Mouse (Mus musculus) neural tube, embryonic 12.5 days (tissue): ENCODE data around the gene Thada. TPM values are rescaled to one million over a fixed set of nuclear protein-coding genes. Genes with fewer than 3 reads are reported as not detected.

Experiments used
- ATAC-seq: fragments of 200-750 bp; cut with Nextera tagmentation; 2 replicates; pipeline ENCODE4 v1.8.0; 2017; ENCODE audit warnings: low read depth, mild to moderate bottlenecking, moderate TSS enrichment, moderate library complexity; ENCODE audit not compliant: low FRiP score
- H3K27ac ChIP-seq: fragments of 300-500 bp; sonication (generic); 2 replicates; pipeline ENCODE4 v1.5.1; 2016
- H3K27me3 ChIP-seq: fragments of 300-500 bp; sonication (generic); replicated peaks from 2 replicates; pipeline ENCODE4 v1.6.1; 2016; ENCODE audit warnings: mild to moderate bottlenecking
- H3K36me3 ChIP-seq: fragments of 300-500 bp; sonication (generic); 2 replicates; pipeline ENCODE4 v1.6.1; 2016; ENCODE audit warnings: mild to moderate bottlenecking
- H3K4me1 ChIP-seq: fragments of 300-500 bp; sonication (generic); 2 replicates; pipeline ENCODE4 v1.6.1; 2016
- H3K4me2 ChIP-seq: fragments of 300-500 bp; sonication (generic); replicated peaks from 2 replicates; pipeline ENCODE4 v1.6.1; 2016; ENCODE audit warnings: mild to moderate bottlenecking
- H3K4me3 ChIP-seq: fragments of 300-500 bp; sonication (generic); 2 replicates; pipeline ENCODE4 v1.5.1; 2016
- H3K9ac ChIP-seq: fragments of 300-500 bp; sonication (generic); 2 replicates; pipeline ENCODE4 v1.6.1; 2016; ENCODE audit warnings: mild to moderate bottlenecking
- H3K9me3 ChIP-seq: fragments of 300-500 bp; sonication (generic); 2 replicates; pipeline ENCODE4 v1.6.1; 2016; ENCODE audit warnings: mild to moderate bottlenecking
- WGBS: fragments of 180-500 bp; shearing (Covaris S2); methylation state at CpG from one replicate; pipeline ENCODE4 v1.1.7; 2016; 5-methylcytosine and 5-hydroxymethylcytosine counted together
- polyA plus RNA-seq: library from polyadenylated mRNA; unstranded; fragments of >200 nt; fragmentation: Nextera tagmentation; extraction: Ambion mirVana; gene quantifications from 2 replicates; pipeline ENCODE4 v1.2.1, GENCODE M21; 2016

Thada gene
- polyA plus RNA-seq, 1 experiment from 2014 or later, result 9.2 TPM

DNA sequence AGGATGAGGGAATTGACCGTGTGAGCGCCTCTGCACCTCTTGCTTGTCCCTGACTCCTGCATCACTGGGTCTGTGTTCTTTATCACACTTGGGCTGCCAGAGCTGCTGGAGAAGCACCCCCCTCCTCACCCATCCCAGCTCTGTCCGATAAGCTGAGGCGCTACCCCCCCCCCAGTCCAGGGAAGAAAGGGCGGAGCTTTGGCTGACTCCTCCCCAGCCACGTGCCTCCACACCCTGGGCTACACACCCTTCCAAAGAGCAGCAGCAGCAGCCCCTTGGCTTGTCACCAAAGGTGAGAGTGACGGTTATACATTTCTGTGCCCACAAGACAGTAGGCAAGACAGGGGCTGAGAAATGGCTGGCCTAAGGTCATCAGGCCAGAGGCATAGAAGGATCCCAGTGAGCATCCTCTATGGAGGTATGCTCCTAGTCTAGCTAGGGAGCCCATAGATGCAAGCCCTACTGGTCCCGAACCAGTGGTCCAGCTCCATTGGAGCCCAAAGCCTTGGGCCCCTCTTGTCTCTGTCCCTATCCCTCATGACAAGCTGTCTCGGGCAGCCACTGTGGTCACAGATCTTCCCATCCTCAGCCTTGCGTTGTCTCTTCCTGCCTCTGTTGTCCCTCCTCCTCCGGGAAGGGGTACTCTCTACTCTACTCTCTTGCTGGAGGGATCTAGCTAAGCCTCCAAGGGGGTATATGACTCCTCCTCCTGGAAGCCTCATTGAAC lies 311.5 kb downstream of the Thada start:
- no peaks in the 10 kb centered on the region for H3K36me3 ChIP-seq
- H3K27ac ChIP-seq, result no peak overlapping the region
- no peak for ATAC-seq
- peaks cover 18% of the 10 kb centered on the region; the same call in 1 of the 2 replicates for H3K27me3 ChIP-seq
- no peak overlapping the region for H3K9ac ChIP-seq
- WGBS, result 84% methylated on average over 11 of the region's 11 CpGs
- H3K4me1 ChIP-seq, result peaks cover 8% of the 10 kb centered on the region; the same call in 1 of the 2 replicates
- no peak overlapping the region for H3K4me3 ChIP-seq
- no peaks in the 10 kb centered on the region for H3K9me3 ChIP-seq
- H3K4me2 ChIP-seq, result no peak overlapping the region

DNA sequence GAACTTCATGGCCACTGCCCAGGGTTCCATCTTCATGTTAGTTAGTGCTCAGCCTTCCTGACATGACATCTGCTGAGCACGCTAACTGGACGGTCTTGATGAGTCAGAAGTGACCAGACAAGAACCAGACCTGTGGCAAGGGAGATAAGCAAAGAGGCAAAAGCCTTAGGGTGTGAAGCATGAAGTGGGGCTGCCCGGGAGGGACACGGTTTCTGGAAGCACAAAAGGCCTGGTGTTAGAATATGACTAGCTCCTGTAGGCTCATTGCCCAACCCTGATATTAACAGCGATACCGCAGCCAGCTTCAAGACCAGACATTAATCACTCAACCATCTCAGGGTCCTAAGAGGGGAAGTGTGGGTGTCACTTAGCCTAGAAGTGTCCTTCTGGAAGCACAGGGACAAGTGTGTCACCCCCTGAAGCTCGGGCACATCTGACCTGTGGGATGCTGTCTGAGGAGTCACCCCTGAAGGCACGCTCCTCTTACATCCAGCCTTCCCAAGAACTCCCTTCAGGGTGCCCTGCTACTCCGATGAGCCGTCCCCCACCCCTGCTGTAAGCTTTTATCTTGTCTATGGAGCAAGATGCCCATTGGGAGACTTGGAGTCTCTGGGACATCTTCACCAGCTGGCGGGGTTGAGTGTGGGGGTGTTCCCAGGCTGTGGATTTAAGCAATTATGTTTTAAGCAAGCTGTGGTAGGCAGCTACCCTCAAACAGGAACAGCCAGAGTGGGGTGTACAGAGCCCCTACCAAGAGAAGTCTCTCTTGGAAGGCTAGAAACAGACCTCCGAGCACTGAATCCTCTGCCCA lies 312.8 kb downstream of the Thada start:
- Histone ChIP-seq H3K27me3 (peaks cover 16% of the 10 kb centered on the region; the same call in 1 of the 2 replicates), H3K4me1 (peaks cover 18% of the 10 kb centered on the region), H3K9ac (no peak overlapping the region), H3K4me2 (no peak overlapping the region), H3K27ac (no peak overlapping the region), H3K4me3 (no peak overlapping the region), H3K36me3 (no peaks in the 10 kb centered on the region), H3K9me3 (no peaks in the 10 kb centered on the region)
- WGBS, result 62% methylated on average over 12 of the region's 12 CpGs
- no peak for ATAC-seq

DNA sequence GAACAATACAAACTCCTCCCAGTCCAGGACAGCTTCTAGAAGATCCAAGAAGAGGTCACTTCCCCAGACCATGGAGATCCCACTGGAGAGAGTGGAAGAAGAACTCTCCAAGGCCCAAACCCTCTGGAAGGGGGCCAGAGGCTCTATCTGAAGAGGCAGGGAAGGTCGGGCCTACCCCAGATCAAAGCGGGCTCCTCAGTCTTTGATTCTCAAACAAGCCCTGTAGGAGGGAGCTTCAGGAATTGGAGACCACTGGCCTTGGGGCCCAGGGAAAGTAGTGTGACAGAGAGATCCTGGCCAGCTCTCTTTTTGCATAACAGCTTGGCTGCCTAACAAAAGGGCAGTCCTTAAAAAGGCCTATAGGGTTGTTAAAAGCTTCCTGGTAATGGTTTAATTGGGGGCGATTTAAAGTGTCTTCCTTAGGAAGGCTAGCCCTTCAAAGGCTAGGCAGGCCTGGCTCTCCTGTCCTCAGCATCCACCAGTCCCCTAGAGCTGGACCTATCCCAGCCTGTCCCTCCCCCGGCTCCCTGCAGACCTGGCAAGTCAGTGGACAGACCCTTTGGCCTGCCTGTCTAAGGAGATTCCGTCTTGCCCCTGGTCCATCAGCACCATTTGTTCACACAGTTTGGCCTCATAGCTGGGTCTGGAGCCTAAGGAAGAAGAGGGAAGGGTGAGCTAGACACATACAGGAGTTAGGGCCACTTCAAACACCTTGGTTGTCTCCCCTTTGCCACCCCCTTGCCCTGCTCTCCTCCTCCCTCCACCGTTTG lies 313.6 kb downstream of the Thada start:
- WGBS, result 21% methylated on average over 6 of the region's 6 CpGs
- Histone ChIP-seq H3K27me3 (peaks cover 12% of the 10 kb centered on the region; the same call in 1 of the 2 replicates), H3K4me3 (no peak overlapping the region), H3K27ac (no peak overlapping the region), H3K9ac (no peak overlapping the region), H3K9me3 (no peaks in the 10 kb centered on the region), H3K4me1 (peaks cover 18% of the 10 kb centered on the region), H3K4me2 (no peak overlapping the region), H3K36me3 (no peaks in the 10 kb centered on the region)
- ATAC-seq, result no peak

DNA sequence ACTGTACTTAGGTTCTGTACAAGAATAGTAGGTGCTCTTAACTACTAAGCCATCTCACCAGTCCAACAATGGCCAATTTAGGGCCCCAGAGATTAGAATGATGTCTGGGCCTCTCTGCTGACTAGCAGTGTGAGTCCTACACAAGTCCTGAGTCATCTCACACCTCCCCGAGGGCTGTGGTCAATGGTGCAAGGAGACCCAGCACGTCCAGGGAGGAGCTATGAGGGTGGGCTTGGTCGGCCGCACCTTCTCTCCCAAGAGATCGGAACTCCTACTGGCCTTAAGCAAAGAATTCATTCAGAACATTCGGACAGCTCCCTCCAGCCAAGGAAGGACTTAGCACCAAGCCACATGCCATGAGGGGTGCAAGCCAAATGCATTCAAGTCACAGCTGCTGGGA lies 314.7 kb downstream of the Thada start:
- peaks cover 15% of the 10 kb centered on the region for H3K4me1 ChIP-seq
- no peaks in the 10 kb centered on the region for H3K9me3 ChIP-seq
- H3K9ac ChIP-seq, result no peak overlapping the region
- 61% methylated on average over 6 of the region's 6 CpGs for WGBS
- no peak overlapping the region for H3K27ac ChIP-seq
- H3K4me2 ChIP-seq, result no peak overlapping the region
- no peaks in the 10 kb centered on the region for H3K36me3 ChIP-seq
- H3K4me3 ChIP-seq, result no peak overlapping the region
- H3K27me3 ChIP-seq, result 0 out of 2 replicates have a peak, but pooled peaks cover 6% of the 10 kb centered on the region
- ATAC-seq, result no peak

DNA sequence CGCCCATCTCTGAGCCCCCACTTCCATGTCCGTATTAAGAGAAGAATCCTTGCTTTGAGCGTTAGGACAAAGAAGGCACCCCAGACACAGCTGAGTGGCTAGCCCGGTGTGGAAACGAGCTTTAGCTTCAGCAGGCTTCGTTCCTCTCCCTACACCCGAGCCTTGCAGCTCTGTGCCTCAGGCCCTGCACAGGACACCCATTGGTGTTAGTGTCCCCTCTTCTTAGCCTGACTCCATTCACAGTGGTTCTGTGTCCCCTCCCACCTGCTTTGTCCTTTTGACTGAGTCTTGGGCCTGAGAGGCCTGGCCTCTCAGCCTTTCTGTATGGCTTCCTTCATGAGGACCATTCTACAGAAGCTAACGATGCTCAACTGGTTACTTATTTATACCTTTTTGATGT lies 315.7 kb downstream of the Thada start:
- H3K9me3 ChIP-seq, result no peaks in the 10 kb centered on the region
- ATAC-seq, result no peak
- H3K27me3 ChIP-seq, result 0 out of 2 replicates have a peak, but pooled peaks cover 6% of the 10 kb centered on the region
- H3K27ac ChIP-seq, result no peak overlapping the region
- 46% methylated on average over 8 of the region's 8 CpGs for WGBS
- H3K9ac ChIP-seq, result no peak overlapping the region
- H3K4me1 ChIP-seq, result peaks cover 12% of the 10 kb centered on the region
- H3K36me3 ChIP-seq, result no peaks in the 10 kb centered on the region
- H3K4me2 ChIP-seq, result no peak overlapping the region
- no peak overlapping the region for H3K4me3 ChIP-seq

DNA sequence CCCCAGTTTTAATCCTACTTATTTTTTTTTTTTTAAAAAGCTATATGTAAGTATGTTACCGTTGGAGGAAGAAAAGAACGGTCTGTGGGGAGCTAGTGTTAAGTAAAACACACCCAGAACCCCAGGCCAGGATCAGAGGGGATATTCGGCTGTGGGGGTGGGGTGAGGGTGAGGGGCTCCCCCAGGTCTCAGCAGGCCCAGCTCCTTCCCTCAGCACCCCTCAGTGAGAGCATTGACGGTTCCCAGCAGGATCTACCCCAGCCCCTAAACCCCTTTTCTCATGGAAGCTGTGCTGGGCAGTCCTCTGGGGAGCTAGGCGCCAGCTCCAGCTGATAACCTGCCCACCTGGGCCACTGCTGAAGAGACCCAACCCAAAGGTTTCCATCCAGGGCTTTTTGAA lies 316.4 kb downstream of the Thada start:
- no peak overlapping the region for H3K4me3 ChIP-seq
- no peak overlapping the region for H3K9ac ChIP-seq
- no peaks in the 10 kb centered on the region for H3K36me3 ChIP-seq
- H3K27ac ChIP-seq, result no peak overlapping the region
- no peak for ATAC-seq
- H3K4me2 ChIP-seq, result no peak overlapping the region
- H3K4me1 ChIP-seq, result peaks cover 12% of the 10 kb centered on the region
- WGBS, result 46% methylated on average over 5 of the region's 5 CpGs
- 0 out of 2 replicates have a peak, but pooled peaks cover 6% of the 10 kb centered on the region for H3K27me3 ChIP-seq
- H3K9me3 ChIP-seq, result no peaks in the 10 kb centered on the region

DNA sequence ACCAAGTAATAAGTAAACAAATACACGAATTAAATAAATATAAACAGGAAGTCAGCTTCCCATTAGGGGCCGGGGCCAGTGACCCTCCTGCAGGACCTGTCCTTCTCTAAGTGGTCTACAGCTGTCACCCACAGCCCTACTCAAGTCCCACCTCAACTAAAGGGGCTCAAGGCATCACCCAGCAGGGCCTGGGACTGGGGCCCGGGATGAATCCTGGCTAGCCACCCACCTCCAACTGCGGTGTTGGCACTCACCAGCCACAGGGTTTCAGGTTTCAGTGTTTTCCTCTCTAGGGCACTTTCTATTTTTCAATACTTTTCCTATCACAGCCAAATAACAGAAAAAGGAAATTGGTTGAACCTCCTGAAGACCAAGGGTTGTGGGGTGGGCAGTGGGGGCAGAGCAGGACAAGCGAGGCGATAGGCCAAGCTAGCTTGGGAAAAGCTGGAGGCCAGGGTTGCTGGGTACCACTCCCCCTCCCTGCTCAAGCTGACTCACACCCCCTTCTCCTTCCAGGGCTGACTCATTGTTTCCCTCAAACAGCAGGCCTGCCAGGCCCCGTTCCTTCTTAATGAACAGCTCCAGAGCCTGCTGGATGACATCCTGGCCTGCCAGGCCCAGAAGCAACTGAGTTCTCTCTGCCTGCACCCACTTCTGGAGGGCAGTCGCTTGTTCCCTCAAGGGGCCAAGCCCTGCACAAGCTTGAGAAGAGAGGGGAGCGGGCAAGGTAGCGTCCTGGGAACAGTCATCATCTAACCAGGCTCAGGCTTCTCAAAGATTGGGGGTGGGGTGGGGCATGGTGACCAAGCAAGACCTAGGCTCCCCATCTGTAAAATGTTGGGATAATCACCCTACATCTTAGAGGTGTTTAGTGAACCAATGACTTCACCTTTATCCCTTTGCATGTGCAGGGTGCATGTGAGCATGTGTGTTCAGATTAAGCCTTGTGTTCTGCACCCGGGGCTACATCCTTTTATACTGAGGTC lies 317.2 kb downstream of the Thada start:
- peaks cover 12% of the 10 kb centered on the region for H3K4me1 ChIP-seq
- no peak overlapping the region for H3K27ac ChIP-seq
- no peak overlapping the region for H3K9ac ChIP-seq
- H3K9me3 ChIP-seq, result no peaks in the 10 kb centered on the region
- no peak overlapping the region for H3K4me2 ChIP-seq
- no peak overlapping the region for H3K4me3 ChIP-seq
- ATAC-seq, result no peak
- H3K27me3 ChIP-seq, result 0 out of 2 replicates have a peak, but pooled peaks cover 6% of the 10 kb centered on the region
- 42% methylated on average over 11 of the region's 11 CpGs for WGBS
- H3K36me3 ChIP-seq, result no peaks in the 10 kb centered on the region

DNA sequence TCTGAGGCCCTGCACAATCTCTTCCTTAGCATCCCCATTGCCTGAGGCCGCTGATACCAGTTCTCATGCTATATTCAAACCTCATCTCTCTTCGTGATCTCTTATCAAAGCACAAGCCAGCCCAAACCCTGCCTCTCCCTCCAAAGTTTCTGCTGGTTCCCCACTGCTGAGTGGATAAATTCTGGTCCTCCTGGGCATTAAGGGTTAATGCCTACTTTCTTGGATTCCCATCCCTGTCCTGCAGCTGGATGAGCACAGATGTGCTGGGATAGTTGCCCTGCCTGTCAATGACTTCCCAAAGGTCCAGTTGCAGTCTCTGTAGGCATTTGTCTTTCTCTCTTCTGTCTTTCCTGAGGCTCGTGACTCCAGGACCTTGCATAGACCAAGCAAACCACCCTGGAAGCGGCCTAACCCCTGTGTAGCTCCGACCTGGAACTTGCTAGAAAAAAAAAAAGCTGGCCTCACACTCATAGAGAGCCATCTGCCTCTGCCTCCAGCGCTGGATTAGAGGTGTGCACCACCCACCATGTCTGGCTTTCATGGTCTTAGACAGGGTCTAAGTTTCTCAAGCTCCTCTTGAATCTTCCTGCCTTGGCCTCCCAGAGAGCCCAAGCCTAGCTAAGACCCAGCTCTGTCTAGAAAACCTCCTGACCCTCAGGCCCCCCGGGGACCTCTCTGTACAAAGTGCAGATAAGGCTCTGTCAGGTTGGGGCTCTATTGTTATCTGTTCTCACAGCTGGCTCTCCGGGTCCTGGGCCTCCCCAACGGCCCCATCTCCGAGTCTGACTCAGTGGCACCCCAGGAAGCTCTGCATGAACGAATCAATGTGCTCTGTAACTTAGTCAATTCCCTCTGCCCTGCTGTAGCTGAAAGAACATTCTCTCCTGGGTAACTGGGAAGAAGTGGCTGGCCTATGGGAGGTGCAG lies 318.6 kb downstream of the Thada start:
- 53% methylated on average over 11 of the region's 11 CpGs for WGBS
- ATAC-seq, result no peak
- no peak overlapping the region for H3K27ac ChIP-seq

DNA sequence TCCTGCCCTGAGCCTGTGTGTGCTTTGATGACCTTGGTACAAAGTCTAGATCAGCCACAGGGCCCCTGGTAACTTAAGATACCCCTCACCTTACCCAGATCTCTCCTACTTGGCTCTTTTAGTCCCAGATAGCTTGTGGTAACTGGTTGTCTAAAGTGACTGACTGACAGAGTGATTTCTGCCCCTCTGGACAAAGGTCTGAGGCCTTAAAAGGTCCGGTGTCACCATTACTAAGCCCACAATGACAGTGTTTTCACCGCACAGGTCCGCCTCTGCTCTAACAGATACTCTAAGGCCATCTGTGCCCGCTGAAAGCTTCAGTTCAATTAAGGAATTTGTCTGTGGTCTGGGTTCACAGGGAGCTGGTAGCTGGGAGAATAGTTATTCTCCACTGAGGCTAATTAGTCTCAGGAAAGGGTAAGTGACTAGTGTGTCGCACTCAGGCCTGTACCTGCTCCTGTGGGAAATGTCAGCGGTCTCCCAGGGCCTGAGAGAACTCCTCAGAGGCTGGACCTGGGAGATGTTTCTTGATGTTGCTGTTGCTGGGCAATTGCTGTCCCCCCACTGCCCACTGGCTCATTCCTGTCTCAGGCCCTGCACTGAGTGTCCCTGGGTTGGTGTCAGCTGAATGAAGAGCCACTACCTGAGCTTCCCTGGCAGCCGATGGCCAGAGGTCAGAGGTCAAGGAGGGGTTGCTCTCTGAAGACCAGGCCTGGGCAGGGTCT lies 319.4 kb downstream of the Thada start:
- 41% methylated on average over 7 of the region's 7 CpGs for WGBS
- no peak overlapping the region for H3K27ac ChIP-seq

More for the DNA sequence above, 318.6 kb downstream of the Thada start:
- Histone ChIP-seq H3K27me3 (0 out of 2 replicates have a peak, but pooled peaks cover 2% of the 10 kb centered on the region), H3K4me1 (peaks cover 18% of the 10 kb centered on the region), H3K4me3 (no peak overlapping the region), H3K9ac (no peak overlapping the region), H3K4me2 (no peak overlapping the region), H3K36me3 (no peaks in the 10 kb centered on the region), H3K9me3 (no peaks in the 10 kb centered on the region)

DNA sequence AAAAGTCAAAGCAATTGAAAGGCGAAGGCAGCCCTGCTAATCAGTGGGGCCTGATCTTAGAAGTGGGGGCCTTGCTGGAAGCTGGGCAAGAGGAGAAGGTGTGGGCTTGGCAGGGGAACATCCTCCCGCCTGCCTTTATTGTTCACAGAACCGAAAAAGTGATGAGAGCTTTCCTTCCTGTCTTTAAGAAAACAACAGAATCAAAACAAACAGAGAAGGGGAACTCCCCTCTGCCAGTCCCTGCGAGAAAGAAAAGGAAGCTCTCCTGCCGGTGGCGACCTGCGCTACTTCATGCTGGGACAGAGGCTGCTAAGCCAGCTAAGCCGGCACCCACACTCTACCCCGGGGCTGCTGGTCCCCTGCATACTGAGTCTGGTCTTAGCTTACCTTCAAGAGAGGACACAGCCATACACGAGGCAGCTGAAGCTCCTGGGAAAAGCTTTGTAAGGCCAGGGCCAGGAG lies 320.1 kb downstream of the Thada start:
- no peak overlapping the region for H3K4me3 ChIP-seq
- no peaks in the 10 kb centered on the region for H3K27me3 ChIP-seq
- H3K4me1 ChIP-seq, result peaks cover 18% of the 10 kb centered on the region
- no peaks in the 10 kb centered on the region for H3K36me3 ChIP-seq
- no peak overlapping the region for H3K27ac ChIP-seq
- no peaks in the 10 kb centered on the region for H3K9me3 ChIP-seq
- no peak for ATAC-seq
- H3K4me2 ChIP-seq, result no peak overlapping the region
- no peak overlapping the region for H3K9ac ChIP-seq
- WGBS, result 15% methylated on average over 10 of the region's 10 CpGs

More for the DNA sequence above, 319.4 kb downstream of the Thada start:
- no peak overlapping the region for H3K4me2 ChIP-seq
- no peak overlapping the region for H3K9ac ChIP-seq
- 0 out of 2 replicates have a peak, but pooled peaks cover 2% of the 10 kb centered on the region for H3K27me3 ChIP-seq
- H3K4me3 ChIP-seq, result no peak overlapping the region
- no peaks in the 10 kb centered on the region for H3K36me3 ChIP-seq
- ATAC-seq, result no peak
- H3K4me1 ChIP-seq, result peaks cover 18% of the 10 kb centered on the region
- H3K9me3 ChIP-seq, result no peaks in the 10 kb centered on the region
